10 mouse cellular contexts compared by ENCODE assay signal in the genomic region with DNA sequence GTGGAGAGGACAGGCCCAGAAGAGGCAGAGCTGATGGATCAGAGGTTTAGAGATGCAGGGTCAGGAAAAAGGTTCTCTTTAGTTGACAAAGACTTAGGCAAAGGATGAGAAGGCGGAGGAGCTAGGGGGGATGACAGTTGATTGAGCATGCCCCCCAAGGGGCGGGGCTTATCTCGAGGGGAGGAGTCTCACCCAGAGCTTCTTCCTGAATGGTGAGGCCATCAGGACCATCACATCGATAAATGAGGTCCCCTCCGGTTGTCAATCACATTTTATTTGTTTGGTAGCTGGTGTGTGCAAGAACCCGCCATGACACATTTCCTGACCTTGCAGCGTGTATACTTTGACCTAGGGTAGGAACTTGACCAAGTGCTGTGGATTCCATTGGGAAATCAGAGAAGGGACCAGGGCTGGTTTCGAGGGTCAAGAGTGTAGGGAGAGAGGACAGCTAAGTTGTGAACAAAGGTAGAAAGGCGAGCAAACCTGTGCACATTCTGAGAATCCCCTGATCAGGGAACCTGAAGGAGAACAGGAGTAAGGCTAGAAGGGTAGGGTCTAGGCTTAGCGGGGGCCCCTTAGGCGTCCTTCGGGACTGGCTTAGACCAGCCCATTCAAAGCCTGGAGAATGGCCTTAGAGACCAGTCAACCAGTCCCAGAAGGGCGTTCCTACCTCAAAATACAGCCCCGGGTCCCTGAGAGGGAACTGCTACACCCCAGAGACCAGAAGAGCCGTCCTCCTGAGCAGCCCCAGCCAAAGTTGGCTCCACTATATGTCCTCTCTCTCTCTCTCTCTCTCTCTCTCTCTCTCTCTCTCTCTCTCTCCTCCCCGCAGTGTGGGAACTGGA. TPM values are rescaled to one million over a fixed set of nuclear protein-coding genes. Genes with fewer than 3 reads are reported as not detected.
A peak's percentile ranks its signal among the peaks of the same experiment; 100 is the strongest.
DNase-seq lines count a peak whose midpoint lies in the region; ATAC-seq and TF ChIP-seq lines count a peak whose summit lies in the region.
"Had no signal": no experiment of that assay in that cellular context is flagged by ENCODE, and none has a peak within 500 bp of the region (broad histone marks: within the 10 kb centered on the region; RNA-seq: fewer than 3 reads in every experiment).

No protein-coding gene starts in this region.

- WGBS in liver, adult 2 months: 51% methylated on average over 16 of the region's 16 CpGs
- 71% methylated on average over 16 of the region's 16 CpGs for WGBS in liver, embryonic 11.5 days
- WGBS in embryonic facial prominence, embryonic 14.5 days: 80% methylated on average over 16 of the region's 16 CpGs
- 67% methylated on average over 16 of the region's 16 CpGs for WGBS in small intestine, adult 2 months

- H3K79me2 ChIP-seq in liver, adult 2 months (ENCODE audit: control insufficient read depth, insufficient read depth, low read length): no peaks in the 10 kb centered on the region

- H3K9me3 ChIP-seq in liver, embryonic 11.5 days (ENCODE audit: control insufficient read depth, low read length): no peaks in the 10 kb centered on the region
- H3K9me3 ChIP-seq in embryonic facial prominence, embryonic 14.5 days (ENCODE audit: control insufficient read depth, low read length): no peaks in the 10 kb centered on the region
- H3K9me3 ChIP-seq: neural tube, embryonic 13.5 days had no signal

- no peak for TF ChIP-seq CTCF in liver, adult 2 months (IDR thresholded peaks at IDR 0.05; ENCODE audit: low read depth, low read length)
- TF ChIP-seq CTCF in small intestine, adult 2 months (IDR thresholded peaks at IDR 0.05; ENCODE audit: extremely low read depth, insufficient read length, insufficient replicate concordance, low read depth, low read length): no peak

- ATAC-seq in liver, embryonic 11.5 days (replicated peaks; ENCODE audit: low FRiP score): no peak
- ATAC-seq in embryonic facial prominence, embryonic 14.5 days (ENCODE audit: low read depth): 0 out of 2 replicates have a peak, but pooled peaks have one; percentile 31

- no peaks in the 10 kb centered on the region for H3K27me3 ChIP-seq in liver, adult 2 months (ENCODE audit: control insufficient read depth, insufficient read depth, low read length)
- H3K27me3 ChIP-seq in liver, embryonic 11.5 days (replicated peaks; ENCODE audit: control insufficient read depth, insufficient read depth, low read length): no peaks in the 10 kb centered on the region
- no peaks in the 10 kb centered on the region for H3K27me3 ChIP-seq in embryonic facial prominence, embryonic 14.5 days (replicated peaks; ENCODE audit: control insufficient read depth, insufficient read depth, low read length)
- H3K27me3 ChIP-seq in small intestine, adult 2 months (ENCODE audit: control insufficient read depth, insufficient read depth, low read length): no peaks in the 10 kb centered on the region
- H3K27me3 ChIP-seq: neural tube, embryonic 13.5 days had no signal

- no peak for TF ChIP-seq POLR2A in liver, adult 2 months (IDR thresholded peaks at IDR 0.05; ENCODE audit: extremely low read depth, insufficient read depth, low read length)
- no peak for TF ChIP-seq POLR2A in small intestine, adult 2 months (IDR thresholded peaks at IDR 0.05; ENCODE audit: low read depth, low read length)

- H3K4me1 ChIP-seq in liver, adult 2 months (ENCODE audit: control insufficient read depth, insufficient read depth, low read length): peaks cover 15% of the 10 kb centered on the region
- peaks cover 15% of the 10 kb centered on the region for H3K4me1 ChIP-seq in liver, embryonic 11.5 days (replicated peaks; ENCODE audit: control insufficient read depth, insufficient read depth, low read length)
- H3K4me1 ChIP-seq in embryonic facial prominence, embryonic 14.5 days (ENCODE audit: control insufficient read depth, insufficient read depth, low read length): no peaks in the 10 kb centered on the region
- peaks cover 28% of the 10 kb centered on the region for H3K4me1 ChIP-seq in small intestine, adult 2 months (ENCODE audit: control insufficient read depth, insufficient read depth, insufficient read length, low read length)

- H3K36me3 ChIP-seq in liver, adult 2 months (ENCODE audit: control insufficient read depth, insufficient read depth, low read length): no peaks in the 10 kb centered on the region
- no peaks in the 10 kb centered on the region for H3K36me3 ChIP-seq in liver, embryonic 11.5 days (ENCODE audit: control insufficient read depth, insufficient read depth, low read length)
- no peaks in the 10 kb centered on the region for H3K36me3 ChIP-seq in embryonic facial prominence, embryonic 14.5 days (ENCODE audit: control insufficient read depth, insufficient read depth, low read length)
- H3K36me3 ChIP-seq in small intestine, adult 2 months (ENCODE audit: control insufficient read depth, insufficient read depth, low read length): no peaks in the 10 kb centered on the region
- H3K36me3 ChIP-seq: neural tube, embryonic 13.5 days had no signal

- DNase-seq in cerebellum, adult 9-11 months: peak; percentile 62
- no peak for DNase-seq in cerebellum, adult 18-20 months
- peak; percentile 73 for DNase-seq in liver, adult 2 months (ENCODE audit: extremely low read depth, low read depth, low spot score)
- DNase-seq in liver, embryonic 11.5 days (ENCODE audit: low spot score): no peak
- no peak for DNase-seq in embryonic facial prominence, embryonic 14.5 days (ENCODE audit: low spot score)
- DNase-seq in kidney, postnatal 14 days: no peak
- DNase-seq in ovary, postnatal 10 days (ENCODE audit: low spot score): no peak

- no peak overlapping the region for H3K9ac ChIP-seq in liver, adult 2 months (ENCODE audit: low read depth, low read length)
- no peak overlapping the region for H3K9ac ChIP-seq in liver, embryonic 11.5 days (ENCODE audit: low read depth, low read length)
- H3K9ac ChIP-seq in embryonic facial prominence, embryonic 14.5 days (ENCODE audit: low read depth, low read length): no peak overlapping the region

- no peak overlapping the region for H3K4me2 ChIP-seq in liver, embryonic 11.5 days
- H3K4me2 ChIP-seq in embryonic facial prominence, embryonic 14.5 days (ENCODE audit: low read depth, low read length): no peak overlapping the region

- peak overlapping the region; percentile 77 for H3K27ac ChIP-seq in liver, adult 2 months (replicated peaks; ENCODE audit: insufficient read depth, low read depth, low read length)
- no peak overlapping the region for H3K27ac ChIP-seq in liver, embryonic 11.5 days (ENCODE audit: low read depth, low read length)
- no peak overlapping the region for H3K27ac ChIP-seq in embryonic facial prominence, embryonic 14.5 days (replicated peaks; ENCODE audit: low read depth, low read length)
- H3K27ac ChIP-seq in small intestine, adult 2 months (ENCODE audit: insufficient read depth, low read depth, low read length): peak overlapping the region; percentile 78
- H3K27ac ChIP-seq: gastrocnemius, adult 2 months; neural tube, embryonic 13.5 days had no signal

- H3K4me3 ChIP-seq in liver, adult 2 months (ENCODE audit: insufficient read depth, low read depth, low read length): no peak overlapping the region
- no peak overlapping the region for H3K4me3 ChIP-seq in liver, embryonic 11.5 days (ENCODE audit: low read depth, low read length)
- H3K4me3 ChIP-seq in embryonic facial prominence, embryonic 14.5 days (ENCODE audit: low read depth, low read length): no peak overlapping the region
- no peak overlapping the region for H3K4me3 ChIP-seq in small intestine, adult 2 months (ENCODE audit: low read depth, low read length)

RNA-seq across cellular contexts. Expression of gene Rab6b, which starts 20.3 kb away (rescaled TPM):
- 0.37 and 0.74 TPM in 2 replicates for total RNA-seq in liver, adult 2 months (2014; rRNA removed)
- 0.02 and 0.25 TPM in 2 replicates for polyA plus RNA-seq in liver, adult 2 months (2012; rRNA removed)
- 0.44 and 0.45 TPM in 2 replicates for polyA plus RNA-seq in liver, embryonic 11.5 days (2014; fragmentation: Nextera tagmentation; extraction: Ambion mirVana)
- polyA plus RNA-seq in embryonic facial prominence, embryonic 14.5 days (2014; fragmentation: Nextera tagmentation; extraction: Ambion mirVana): 7.3 and 8.3 TPM in 2 replicates
- polyA plus RNA-seq in small intestine, adult 2 months (2012; rRNA removed): 3.3 and 11.6 TPM in 2 replicates

Comparison
In these comparisons a context has a peak if more than half of its experiments do, and no peak if none do; other contexts are left out.
1. DNase-seq: peak in cerebellum, adult 9-11 months (single experiment) and liver, adult 2 months (single experiment); none in cerebellum, adult 18-20 months (0 of 2), liver, embryonic 11.5 days (single experiment), embryonic facial prominence, embryonic 14.5 days (single experiment), kidney, postnatal 14 days (single experiment) and ovary, postnatal 10 days (single experiment).
2. H3K27ac ChIP-seq: peak in liver, adult 2 months (single experiment) and small intestine, adult 2 months (single experiment); none in liver, embryonic 11.5 days (single experiment) and embryonic facial prominence, embryonic 14.5 days (single experiment).